Mouse (Mus musculus): Measurements from ENCODE around the gene Klhl22.

GRCm38 (mm10) chr16:17776828-17777227, 17.4 kb downstream of the Klhl22 start:
- TF ChIP-seq CTCF (IDR thresholded peaks at IDR 0.05; ENCODE audit: extremely low read depth, insufficient read depth, low read length) = peak; percentile 61
- TF ChIP-seq POLR2A (IDR thresholded peaks at IDR 0.05; ENCODE audit: extremely low read depth, insufficient read depth, low read length) = no peak

All from cortical plate, adult 2 months (tissue).